Mouse (Mus musculus) ES-Bruce4 (cell line): Measurements from ENCODE around the gene Foxs1.

ENCODE experiments used
- CTCF ChIP-seq: IDR thresholded peaks from one replicate; pipeline ENCODE4 v1.8.1; 2011; ENCODE audit warnings: low read depth, low read length
- EP300 ChIP-seq: IDR thresholded peaks from 2 replicates; pipeline ENCODE4 v1.6.1; 2011; ENCODE audit warnings: low read depth, low read length; ENCODE audit not compliant: insufficient read depth
- POLR2A ChIP-seq: IDR thresholded peaks from one replicate; pipeline ENCODE4 v1.8.1; 2011; ENCODE audit warnings: low read length; ENCODE audit not compliant: insufficient read depth

DNA sequence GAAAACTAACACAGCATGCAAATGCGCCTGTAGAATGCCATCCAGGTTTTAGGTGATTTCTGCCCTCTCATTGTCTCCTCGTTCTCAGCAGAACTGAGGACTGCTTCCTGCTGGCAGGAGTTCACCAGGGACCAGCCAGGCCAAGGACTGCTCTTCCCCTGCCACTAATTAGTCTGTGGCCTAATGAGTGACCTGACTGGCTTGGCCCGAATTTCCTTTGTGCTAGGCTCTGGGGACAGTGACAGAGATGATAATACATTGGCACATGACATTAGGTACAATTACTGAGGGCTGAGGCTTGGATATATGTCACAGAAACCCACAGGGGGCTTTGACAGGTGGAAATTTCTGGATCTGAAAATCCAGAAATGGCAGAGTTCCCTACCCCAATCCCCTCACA, 44.0 kb upstream of the Foxs1 start:
- TF ChIP-seq EP300, result no peak
- TF ChIP-seq CTCF, result no peak
- TF ChIP-seq POLR2A, result no peak
